Mouse (Mus musculus) right cerebral cortex, postnatal 4 days (tissue): ENCODE results near the gene Gabpb2.
A peak's percentile ranks its signal among the peaks of the same experiment; 100 is the strongest.
"Not testable (repeated sequence)": the region's sequence is repeated elsewhere in the genome, so short reads cannot be mapped to it uniquely, and the experiment has no call there.

Experiments used
- DNase-seq: peaks from one replicate; pipeline ENCODE4 v3.0.0-alpha.2; 2022

Gabpb2 gene

GRCm38 (mm10) chr3:95159511-95159986 is 58.2 kb downstream of the Gabpb2 start:
- no peak for DNase-seq

DNA sequence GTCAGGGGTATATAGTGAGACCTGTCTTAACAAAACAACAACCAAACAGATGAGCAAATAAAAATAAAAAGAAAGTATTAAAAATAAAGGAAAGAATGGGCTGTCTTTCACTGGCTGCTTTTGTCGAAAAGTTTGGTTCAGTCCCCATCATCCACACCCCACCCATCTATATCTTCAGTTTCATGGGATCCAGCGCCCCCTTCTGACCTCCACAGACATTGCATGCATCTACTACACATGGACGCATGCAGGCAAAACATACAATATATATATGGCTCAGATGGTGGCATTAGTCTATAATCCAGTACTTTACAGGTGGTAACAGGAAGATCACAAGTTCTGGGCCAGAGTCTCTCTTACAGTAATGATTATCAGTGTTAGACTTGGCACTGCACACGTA is 63.8 kb downstream of the Gabpb2 start:
- DNase-seq, result no peak

DNA sequence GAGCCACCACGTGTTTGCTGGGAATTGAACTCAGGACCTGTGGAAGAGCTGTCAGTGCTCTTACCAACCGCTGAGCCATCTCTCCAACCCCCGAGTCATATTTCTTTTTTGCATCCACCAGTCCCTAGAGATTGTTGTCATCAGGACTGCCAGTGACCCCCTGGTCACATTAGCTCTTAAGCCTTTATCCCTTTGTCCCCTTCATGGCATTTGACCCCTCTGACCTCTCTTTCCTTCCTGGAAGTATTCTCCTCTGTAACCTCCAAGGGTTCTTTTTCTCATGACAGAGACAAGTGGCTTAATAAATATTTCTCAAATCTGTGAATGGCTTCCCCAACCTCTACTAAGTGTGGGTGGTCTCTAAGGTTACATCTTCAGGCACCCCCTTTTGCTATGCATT is 69.8 kb downstream of the Gabpb2 start:
- DNase-seq, result no peak

DNA sequence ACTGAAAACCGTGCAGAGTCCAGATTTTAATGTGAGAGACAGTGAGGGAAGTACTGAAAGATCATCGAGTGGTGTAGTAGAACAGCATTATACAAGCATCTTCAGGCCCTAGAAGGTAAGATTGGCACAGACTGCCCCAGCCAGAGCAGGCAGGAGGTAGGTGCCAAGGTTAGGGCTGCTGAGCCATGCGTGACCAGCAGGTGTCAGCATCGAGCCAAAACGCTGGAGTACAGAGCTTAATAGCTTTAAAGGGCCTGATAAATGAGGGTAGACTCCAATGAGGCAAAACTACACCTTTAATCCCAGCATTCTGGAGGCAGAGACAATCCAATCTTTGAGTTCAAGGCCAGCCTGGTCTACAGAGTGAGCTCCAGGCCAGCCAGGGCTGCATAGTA is 75.1 kb downstream of the Gabpb2 start:
- peak; percentile 85 for DNase-seq

DNA sequence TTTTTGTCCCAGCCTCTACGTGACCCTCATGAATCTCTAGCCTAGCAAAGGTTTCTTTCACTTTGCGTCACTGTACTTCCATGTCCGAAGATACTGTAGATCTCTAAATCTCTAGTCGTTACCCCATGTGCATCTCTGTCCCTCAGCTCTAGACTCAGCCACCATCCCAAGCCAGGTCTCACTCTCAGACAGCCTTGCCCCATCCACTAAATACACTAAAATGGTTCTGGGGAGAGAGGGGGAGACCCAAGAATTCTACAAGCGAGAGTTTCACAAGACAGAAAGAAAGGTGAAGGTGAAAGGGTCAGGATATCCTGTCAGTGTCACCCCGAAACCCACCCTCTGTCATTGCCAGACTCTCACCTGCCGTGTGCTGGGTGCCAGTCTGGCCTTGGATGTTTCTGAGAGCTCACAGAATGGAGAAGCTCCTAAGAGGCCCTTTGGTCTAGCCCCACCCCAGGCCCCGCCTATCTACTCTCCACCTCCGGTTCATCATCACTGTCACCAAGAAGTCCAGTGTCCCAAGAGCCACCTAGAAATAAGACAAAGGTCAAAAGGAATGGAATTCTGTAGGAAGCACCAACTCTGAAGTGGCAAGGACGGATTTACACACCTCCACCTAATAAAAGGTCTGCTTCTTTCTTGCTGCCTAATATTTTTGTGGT is 75.6 kb downstream of the Gabpb2 start, which contains the start of gene Tnfaip8l2:
Gene Tnfaip8l2, minus strand, starts transcription at position 409 of the 665 bp plus-strand sequence.
- no peak for DNase-seq

DNA sequence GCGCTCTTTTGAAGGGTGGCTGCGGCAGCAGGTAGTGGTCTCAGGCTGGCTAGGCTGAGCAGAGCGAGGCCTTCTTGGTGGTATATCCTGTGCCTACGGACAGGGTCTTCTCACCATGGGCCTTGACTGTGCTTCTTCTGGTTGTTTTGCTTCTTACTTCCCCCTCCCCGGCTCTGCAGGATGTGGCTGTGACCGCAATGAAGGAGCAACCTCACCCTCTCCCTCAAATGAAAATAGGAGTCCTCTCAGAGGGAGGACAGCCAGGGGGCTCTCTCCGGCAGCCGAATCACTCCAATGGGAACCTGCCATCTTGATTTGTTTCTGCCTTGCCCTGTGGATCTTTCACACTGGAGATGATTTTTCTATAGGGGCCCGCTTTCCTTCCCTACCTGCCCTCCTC is 76.2 kb downstream of the Gabpb2 start:
- no peak for DNase-seq

- DNase-seq, result no peak
These were observed 76.9 kb downstream of the Gabpb2 start for GRCm38 (mm10) chr3:95140795-95141194.

DNA sequence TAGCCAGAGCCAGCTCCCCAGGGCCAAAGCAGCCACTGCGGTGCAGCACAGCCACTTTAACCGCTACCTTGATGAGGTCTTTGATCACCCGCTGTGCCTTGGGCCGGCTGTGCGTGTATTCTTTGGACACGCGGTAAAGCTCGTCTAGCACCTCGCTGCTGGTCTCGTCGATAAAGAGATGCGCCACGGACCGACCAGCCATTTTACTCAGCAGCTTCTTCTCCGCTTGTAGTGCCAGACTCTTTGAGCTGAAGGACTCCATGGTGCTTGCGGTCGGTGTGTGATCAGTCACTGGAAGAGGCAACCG is 77.5 kb downstream of the Gabpb2 start:
- DNase-seq, result no peak

DNA sequence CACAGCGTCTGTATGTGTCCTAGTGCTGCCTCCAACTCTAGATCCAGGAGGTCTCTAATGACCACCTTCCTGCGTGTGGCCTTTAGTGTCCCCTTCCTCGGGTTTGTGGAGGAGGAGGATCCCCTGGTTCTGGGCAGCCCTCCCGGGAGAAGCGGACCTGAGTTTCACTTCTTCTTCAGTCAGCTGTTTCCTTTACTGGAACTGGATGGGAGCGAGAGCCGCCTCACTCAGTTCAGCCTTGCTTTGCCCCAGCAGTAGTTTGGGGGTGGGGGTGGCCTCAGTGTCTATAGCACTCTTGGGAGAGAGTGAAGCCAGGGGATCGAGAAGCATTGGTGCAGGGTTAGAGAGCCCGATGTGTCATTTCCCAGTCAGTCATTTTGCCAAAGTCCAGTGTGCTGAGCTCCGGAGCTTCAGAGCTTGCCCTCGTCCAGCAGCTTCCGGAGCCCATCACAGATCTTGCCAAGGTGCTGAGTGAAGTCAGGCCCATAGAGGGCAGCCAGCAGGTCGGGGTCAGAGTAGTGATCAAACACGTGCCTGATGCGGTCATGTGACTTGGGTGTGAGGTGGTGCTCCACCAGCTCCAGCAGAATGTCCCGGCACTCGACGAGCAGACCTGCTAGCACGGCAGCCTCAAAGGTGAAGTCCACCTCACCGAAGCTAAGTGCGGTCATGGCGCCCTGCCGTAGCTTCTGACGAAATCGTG is 78.0 kb downstream of the Gabpb2 start:
- no peak for DNase-seq

DNA sequence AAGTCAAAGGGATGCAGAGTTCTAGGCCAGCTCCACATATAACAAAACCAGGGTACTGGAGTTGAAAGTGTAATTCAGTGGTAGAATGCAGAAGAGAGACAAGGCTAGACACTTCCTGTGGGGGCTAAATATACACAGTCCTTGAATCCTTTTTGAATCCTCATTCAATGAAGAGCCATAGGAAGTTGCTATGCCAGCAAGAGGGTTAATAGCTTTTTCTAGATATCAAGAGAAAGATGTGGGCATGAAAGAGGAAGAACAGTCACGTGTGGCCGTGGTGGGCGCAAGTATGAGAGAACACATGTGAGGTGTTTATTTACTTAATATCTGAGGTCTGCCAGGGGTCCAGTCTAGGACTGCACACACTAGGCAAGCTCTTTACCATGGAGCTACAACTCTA is 81.4 kb downstream of the Gabpb2 start:
- DNase-seq, result no peak

DNA sequence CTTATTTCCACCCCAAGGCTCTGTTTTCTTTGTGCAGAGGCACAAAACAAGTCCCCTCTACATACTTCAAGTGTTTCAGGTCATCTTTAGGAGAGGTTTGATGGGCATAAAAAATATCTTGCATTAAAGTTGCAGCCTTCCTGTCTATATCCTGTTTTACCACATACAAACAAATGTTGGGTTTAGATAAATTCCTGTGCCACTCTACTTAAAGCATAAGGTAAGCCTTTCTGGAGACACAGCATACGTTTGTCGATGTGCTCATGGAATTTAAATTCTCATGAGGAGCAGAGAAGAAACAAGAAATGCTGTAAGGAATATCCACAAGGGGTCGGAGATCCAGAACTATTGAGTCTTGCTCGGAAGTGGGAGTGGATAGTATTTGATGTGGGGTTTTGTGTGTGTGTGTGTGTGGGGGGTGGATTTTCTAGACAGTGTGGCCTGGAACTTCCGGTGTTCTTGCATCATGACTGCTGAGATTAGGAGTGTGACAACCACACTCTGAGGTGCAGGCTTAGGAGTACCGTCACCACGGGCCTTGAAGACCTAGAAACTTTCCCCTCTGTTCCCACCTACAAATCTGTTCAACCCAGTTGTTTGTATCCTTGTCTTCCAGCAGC is 82.2 kb downstream of the Gabpb2 start:
- no peak for DNase-seq

DNA sequence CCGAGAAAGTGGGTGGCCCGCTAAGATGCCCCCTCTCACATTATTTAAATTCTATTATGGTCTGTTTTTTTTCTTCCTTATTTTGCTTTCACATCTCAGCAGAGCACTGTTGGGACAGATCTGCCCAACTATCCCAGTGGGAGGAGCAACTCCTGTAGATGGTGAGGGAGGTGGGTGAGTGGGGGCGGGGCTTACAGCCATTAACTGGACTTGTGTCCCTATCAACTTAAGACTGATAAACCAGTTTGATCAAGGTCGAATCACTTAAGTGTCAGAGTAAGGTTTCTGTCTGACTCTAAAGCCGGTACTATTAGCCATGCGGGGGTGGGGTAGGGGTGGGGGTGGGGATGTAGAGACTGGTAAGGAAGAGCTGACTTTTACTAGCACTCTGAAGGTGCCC is 82.7 kb downstream of the Gabpb2 start:
- DNase-seq, result peak; percentile 40

DNA sequence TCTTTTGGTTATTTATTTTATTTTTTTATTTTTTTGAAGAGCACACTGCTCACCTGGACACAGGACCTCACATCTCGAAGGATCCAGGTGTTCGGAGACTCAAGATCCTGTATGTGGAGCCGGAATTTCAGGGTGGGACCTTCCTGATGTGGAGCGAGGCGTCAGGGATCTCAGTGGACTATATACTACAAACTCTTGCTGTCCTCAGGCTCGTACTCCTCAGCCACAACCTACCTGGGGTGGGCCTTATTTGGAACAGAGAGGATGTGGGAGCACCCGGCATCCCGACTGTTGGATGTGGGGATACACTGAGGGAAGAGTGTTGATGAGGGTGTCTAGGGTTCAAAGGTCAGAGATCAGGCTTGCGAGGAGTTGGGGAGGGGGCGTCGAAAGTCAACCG is 83.6 kb downstream of the Gabpb2 start:
- not testable (repeated sequence) for DNase-seq

GRCm38 (mm10) chr3:95133680-95134101 is 84.0 kb downstream of the Gabpb2 start, which contains the start of the genes Scnm1 and Lysmd1:
Gene Scnm1, minus strand, starts transcription at chr3:95134011.
Gene Lysmd1, plus strand, starts transcription at chr3:95134088.
- DNase-seq, result peak; percentile 78

DNA sequence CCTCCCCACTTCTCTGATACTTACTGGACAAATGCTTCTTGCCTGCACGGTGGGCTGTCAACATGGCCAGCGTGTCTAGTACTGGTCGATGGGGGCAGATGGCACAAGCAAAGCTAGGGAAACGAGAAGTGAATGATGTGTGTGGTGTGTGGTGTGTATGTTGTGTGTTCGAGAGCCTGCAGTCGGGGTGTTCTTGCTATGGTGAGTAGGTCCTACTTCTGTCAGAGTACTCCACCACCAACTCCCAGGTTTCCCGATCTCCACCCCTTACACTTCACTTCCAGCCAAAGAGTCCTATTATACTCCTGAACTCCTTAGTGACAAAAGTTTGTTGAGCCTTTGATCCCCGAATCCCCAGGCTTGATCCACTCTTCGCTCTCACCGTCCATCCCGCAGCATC is 84.5 kb downstream of the Gabpb2 start:
- DNase-seq, result no peak

- DNase-seq, result not testable (repeated sequence)
These were observed 85.3 kb downstream of the Gabpb2 start for GRCm38 (mm10) chr3:95132389-95132788.
